Mouse (Mus musculus) ES-Bruce4 (cell line): ENCODE data around the gene Aasdh.

Source experiments
- CTCF ChIP-seq: IDR thresholded peaks from one replicate; pipeline ENCODE4 v1.8.1; 2011; ENCODE audit warnings: low read depth, low read length
- POLR2A ChIP-seq: IDR thresholded peaks from one replicate; pipeline ENCODE4 v1.8.1; 2011; ENCODE audit warnings: low read length; ENCODE audit not compliant: insufficient read depth

GRCm38 (mm10) chr5:76929180-76929877 is 24.0 kb upstream of the Aasdh start:
- TF ChIP-seq CTCF: no peak
- no peak for TF ChIP-seq POLR2A
